Comparison of ENCODE assay signal across 25 mouse cellular contexts in the genomic region with DNA sequence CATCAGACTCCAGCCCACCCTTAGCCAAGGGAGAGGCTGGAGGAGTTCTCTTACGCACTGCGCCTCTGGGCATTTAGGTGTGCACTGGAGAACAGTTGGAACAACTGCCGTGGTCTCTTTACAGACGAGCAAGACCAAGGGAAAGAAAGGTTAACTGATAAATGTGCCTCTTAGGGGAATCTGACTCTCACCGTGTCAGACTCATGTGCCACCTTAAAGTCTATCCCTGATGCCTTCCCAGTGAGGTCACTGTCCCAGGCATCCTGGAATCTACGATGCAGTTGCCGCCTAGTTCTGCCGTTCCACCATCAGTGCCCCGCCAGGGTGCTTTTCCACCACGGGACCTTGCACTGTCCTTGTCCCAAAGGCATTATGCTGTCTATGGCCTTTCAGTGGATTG.
DNase-seq lines count a peak whose midpoint lies in the region; ATAC-seq and TF ChIP-seq lines count a peak whose summit lies in the region.
"Had no signal": no experiment of that assay in that cellular context is flagged by ENCODE, and none has a peak within 500 bp of the region (broad histone marks: within the 10 kb centered on the region; RNA-seq: fewer than 3 reads in every experiment).

No protein-coding gene starts in this region.

- peaks cover 3% of the 10 kb centered on the region for H3K4me1 ChIP-seq in heart, embryonic 16.5 days (ENCODE audit: control insufficient read depth, insufficient read depth, low read length)
- H3K4me1 ChIP-seq in lung, embryonic 16.5 days (replicated peaks; ENCODE audit: control insufficient read depth, insufficient read depth, low read length) = peaks cover 15% of the 10 kb centered on the region; the same call in 1 of the 2 replicates
- no peaks in the 10 kb centered on the region for H3K4me1 ChIP-seq in stomach, postnatal 0 days (replicated peaks; ENCODE audit: control insufficient read depth, insufficient read depth)
- H3K4me1 ChIP-seq: neural tube, embryonic 15.5 days had no signal

- H3K9me3 ChIP-seq in heart, embryonic 16.5 days (replicated peaks; ENCODE audit: control insufficient read depth, low read length) = no peaks in the 10 kb centered on the region
- no peaks in the 10 kb centered on the region for H3K9me3 ChIP-seq in lung, embryonic 16.5 days (ENCODE audit: control insufficient read depth, low read length)
- no peaks in the 10 kb centered on the region for H3K9me3 ChIP-seq in stomach, postnatal 0 days (ENCODE audit: control insufficient read depth, low read length)
- H3K9me3 ChIP-seq: embryonic facial prominence, embryonic 12.5 days; limb, embryonic 12.5 days; neural tube, embryonic 15.5 days had no signal

- no peaks in the 10 kb centered on the region for H3K36me3 ChIP-seq in heart, embryonic 16.5 days (ENCODE audit: control insufficient read depth, insufficient read depth)
- no peaks in the 10 kb centered on the region for H3K36me3 ChIP-seq in lung, embryonic 16.5 days (ENCODE audit: control insufficient read depth, insufficient read depth, low read length)
- H3K36me3 ChIP-seq in stomach, postnatal 0 days (ENCODE audit: control insufficient read depth, insufficient read depth, low read length) = no peaks in the 10 kb centered on the region
- H3K36me3 ChIP-seq: embryonic facial prominence, embryonic 12.5 days; limb, embryonic 12.5 days; neural tube, embryonic 15.5 days had no signal

- H3K4me3 ChIP-seq in heart, embryonic 16.5 days (ENCODE audit: low read length) = no peak overlapping the region
- H3K4me3 ChIP-seq in lung, embryonic 16.5 days (ENCODE audit: low read length) = no peak overlapping the region
- no peak overlapping the region for H3K4me3 ChIP-seq in stomach, postnatal 0 days (ENCODE audit: low read depth, low read length)
- H3K4me3 ChIP-seq: embryonic facial prominence, embryonic 12.5 days; layer of hippocampus, adult 2 months; left cerebral cortex, adult 2 months; limb, embryonic 12.5 days; neural tube, embryonic 15.5 days had no signal

- 76% methylated on average over 10 of the region's 10 CpGs for WGBS in heart, embryonic 16.5 days
- 86% methylated on average over 10 of the region's 10 CpGs for WGBS in lung, embryonic 16.5 days
- 88% methylated on average over 10 of the region's 10 CpGs for WGBS in stomach, postnatal 0 days

- no peak for TF ChIP-seq EP300 in stomach, postnatal 0 days (optimal IDR thresholded peaks at IDR 0.05)

- H3K27me3 ChIP-seq in heart, embryonic 16.5 days (ENCODE audit: control insufficient read depth, insufficient read depth, low read length) = no peaks in the 10 kb centered on the region
- no peaks in the 10 kb centered on the region for H3K27me3 ChIP-seq in lung, embryonic 16.5 days (ENCODE audit: control insufficient read depth, insufficient read depth, low read depth, low read length)
- H3K27me3 ChIP-seq in stomach, postnatal 0 days (ENCODE audit: control insufficient read depth, insufficient read depth, low read length) = no peaks in the 10 kb centered on the region
- H3K27me3 ChIP-seq: neural tube, embryonic 15.5 days; Patski had no signal

- H3K4me2 ChIP-seq in heart, embryonic 16.5 days (ENCODE audit: low read depth, low read length) = no peak overlapping the region
- no peak overlapping the region for H3K4me2 ChIP-seq in lung, embryonic 16.5 days (ENCODE audit: low read depth, low read length)
- H3K4me2 ChIP-seq in stomach, postnatal 0 days (replicated peaks; ENCODE audit: low read depth) = no peak overlapping the region
- H3K4me2 ChIP-seq: embryonic facial prominence, embryonic 12.5 days; hindbrain, embryonic 14.5 days; limb, embryonic 12.5 days; liver, embryonic 11.5 days; neural tube, embryonic 15.5 days had no signal

- ATAC-seq in heart, embryonic 16.5 days (replicated peaks; ENCODE audit: extremely low read depth, insufficient read depth, low FRiP score) = no peak
- ATAC-seq in lung, embryonic 16.5 days (ENCODE audit: low read depth) = no peak
- 0 out of 2 replicates have a peak, but pooled peaks have one; percentile 6 for ATAC-seq in stomach, postnatal 0 days (ENCODE audit: low FRiP score, low TSS enrichment)
- ATAC-seq: forebrain, embryonic 16.5 days; inflammation-experienced regulatory T-cells, adult 6 months; Patski had no signal

- no peak for TF ChIP-seq CTCF in stomach, postnatal 0 days (IDR thresholded peaks at IDR 0.05; ENCODE audit: low read depth)

- peak; percentile 87 for DNase-seq in heart, adult 11 months
- DNase-seq in heart, adult 9 months (ENCODE audit: low spot score in 2 of 2) = no peak
- no peak for DNase-seq in heart, adult 18-20 months
- DNase-seq in lung, postnatal 14 days = no peak
- DNase-seq in stomach, postnatal 0 days (ENCODE audit: low spot score) = no peak
- DNase-seq in thymus, postnatal 4 days = no peak
- DNase-seq: cerebellum, adult 2 months; gastrocnemius, postnatal 10 days; liver, postnatal 0 days; midbrain, embryonic 14.5 days; right cerebral cortex, postnatal 14 days; thymus, postnatal 14 days had no signal

- H3K27ac ChIP-seq in heart, embryonic 16.5 days (ENCODE audit: low read length) = 0 out of 2 replicates have a peak overlapping the region, but pooled peaks have one; percentile 48
- peak overlapping the region; percentile 32; the same call in 1 of the 2 replicates for H3K27ac ChIP-seq in lung, embryonic 16.5 days (ENCODE audit: low read length)
- no peak overlapping the region for H3K27ac ChIP-seq in stomach, postnatal 0 days (replicated peaks)
- H3K27ac ChIP-seq: embryonic facial prominence, embryonic 12.5 days; hindbrain, embryonic 14.5 days; layer of hippocampus, adult 2 months; left cerebral cortex, adult 2 months; limb, embryonic 12.5 days; macrophage; neural tube, embryonic 15.5 days had no signal

- no peak overlapping the region for H3K9ac ChIP-seq in heart, embryonic 16.5 days (ENCODE audit: low read length)
- H3K9ac ChIP-seq in lung, embryonic 16.5 days (ENCODE audit: low read length) = no peak overlapping the region
- H3K9ac ChIP-seq in stomach, postnatal 0 days (ENCODE audit: low read length) = no peak overlapping the region
- H3K9ac ChIP-seq: embryonic facial prominence, embryonic 12.5 days; hindbrain, embryonic 14.5 days; limb, embryonic 12.5 days; liver, postnatal 0 days; neural tube, embryonic 15.5 days had no signal
